Mouse (Mus musculus) kidney, postnatal 14 days (tissue): Measurements from ENCODE around the gene Olfr272.

ENCODE experiments used
- DNase-seq: peaks from one replicate; pipeline ENCODE4 v3.0.0; 2022; ENCODE audit warnings: mixed read lengths

Olfr272 gene

GRCm38 (mm10) chr4:52919078-52919477 lies at the start of gene Olfr272:
Gene Olfr272 (minus strand): TSS chr4:52919178.
- DNase-seq = no peak

- no peak for DNase-seq
Observed at GRCm38 (mm10) chr4:52964247-52964646, 45.3 kb upstream of the Olfr272 start, which contains the start of gene Olfr270. Gene Olfr270 (plus strand): TSS chr4:52964547.

- peak; percentile 8 for DNase-seq
Observed at GRCm38 (mm10) chr4:52958693-52959092, 39.7 kb upstream of the Olfr272 start.

GRCm38 (mm10) chr4:52949005-52949404 lies 30.0 kb upstream of the Olfr272 start:
- DNase-seq = peak; percentile 4

DNA sequence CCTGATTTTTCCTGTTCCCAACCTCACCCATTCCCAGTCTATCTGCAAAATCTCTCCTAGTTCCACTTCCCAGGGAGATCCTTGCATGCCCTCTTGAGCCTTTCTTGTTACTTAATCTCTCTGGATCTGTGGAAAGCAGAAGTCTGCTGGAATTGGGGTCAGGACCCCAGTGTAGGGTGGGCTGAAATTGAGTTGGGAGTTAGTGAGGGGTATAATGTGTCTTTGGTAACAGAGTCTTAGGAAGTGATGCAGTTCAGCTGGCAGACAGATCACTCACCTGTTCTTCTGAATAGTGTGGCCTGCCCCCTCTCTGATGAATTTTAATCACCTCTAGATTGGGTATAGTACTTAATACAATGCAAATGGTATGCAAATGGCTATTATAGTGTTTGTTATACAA lies 27.7 kb upstream of the Olfr272 start:
- no peak for DNase-seq

DNA sequence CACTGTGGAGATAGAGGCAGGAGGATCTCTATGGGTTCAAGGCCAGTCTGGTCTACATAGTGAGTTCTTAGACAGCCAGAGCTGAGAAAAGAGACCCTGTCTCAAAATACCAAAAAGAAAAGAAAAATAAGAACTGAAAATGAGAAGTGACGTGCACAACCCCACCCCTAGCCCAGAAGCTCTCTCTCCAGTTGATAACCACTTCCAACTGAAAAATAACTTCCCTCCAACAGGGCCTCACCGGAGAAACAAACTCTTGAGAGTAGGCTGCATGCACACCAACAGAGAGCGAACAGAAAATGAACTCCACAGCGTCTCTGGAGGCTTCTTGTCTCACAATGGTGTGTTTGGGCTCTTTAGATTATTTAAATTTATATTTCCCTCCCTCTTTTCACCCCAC lies 11.5 kb upstream of the Olfr272 start:
- DNase-seq = no peak

DNA sequence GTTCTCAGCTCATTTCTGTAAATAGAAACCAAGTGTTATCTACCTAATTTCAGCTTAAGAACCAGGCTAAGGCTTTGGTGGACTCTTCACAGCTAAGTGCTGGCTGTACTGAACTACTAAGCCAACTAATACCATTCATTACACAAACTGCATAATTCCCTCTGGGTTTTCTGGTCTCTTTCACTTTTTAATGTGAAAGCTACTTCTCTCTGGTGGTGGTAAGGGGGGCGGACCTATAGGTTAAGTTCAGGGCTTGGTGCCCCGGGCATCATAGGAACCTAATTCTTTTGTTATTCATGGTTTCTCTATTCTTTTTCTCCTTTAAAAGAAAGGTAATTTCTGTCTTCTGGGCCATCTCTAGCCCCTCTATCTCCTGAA lies 1.7 kb downstream of the Olfr272 start:
- DNase-seq = no peak

- no peak for DNase-seq
Observed at GRCm38 (mm10) chr4:52916659-52917310, 2.2 kb downstream of the Olfr272 start.

GRCm38 (mm10) chr4:52912409-52912808 lies 6.6 kb downstream of the Olfr272 start:
- DNase-seq = no peak

DNA sequence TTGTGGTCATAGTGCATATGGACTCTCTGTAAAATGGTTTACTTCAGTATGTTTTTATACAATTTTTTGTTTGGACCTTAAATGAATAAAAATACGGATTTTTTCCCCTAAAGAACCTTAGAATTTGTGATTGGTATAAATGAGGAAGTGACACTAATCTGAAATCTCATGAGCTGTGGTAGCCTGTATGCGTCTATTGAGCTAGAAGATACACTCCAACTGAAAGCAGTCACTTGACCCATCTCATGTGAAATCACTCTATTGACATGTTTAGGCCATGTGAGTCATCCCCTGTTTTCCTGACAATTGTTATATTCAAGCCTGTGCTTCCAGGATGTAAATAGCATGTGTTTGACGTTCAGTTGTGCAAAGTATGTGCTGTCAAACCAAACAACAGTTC lies 9.4 kb downstream of the Olfr272 start:
- no peak for DNase-seq

GRCm38 (mm10) chr4:52864156-52864555 lies 54.8 kb downstream of the Olfr272 start:
- DNase-seq = no peak
